Mouse (Mus musculus) stomach, embryonic 16.5 days (tissue): ENCODE results near the gene Lipo3. TPM values are rescaled to one million over a fixed set of nuclear protein-coding genes. Genes with fewer than 3 reads are reported as not detected.

ENCODE experiments used
- microRNA-seq: library from miRNA; unstranded; fragments of <30 nt; microRNA quantifications from one replicate; pipeline ENCODE4, GENCODE M21; 2016
- polyA plus RNA-seq: library from polyadenylated mRNA; unstranded; fragments of >200 nt; fragmentation: Nextera tagmentation; extraction: Ambion mirVana; gene quantifications from 2 replicates; pipeline ENCODE4 v1.2.1, GENCODE M21; 2015

Gene Lipo3
- polyA plus RNA-seq, 1 experiment from 2014 or later = 19.8 TPM

Small RNA genes lying within 50 kb of the gene (microRNA-seq; reads per million reads assigned to microRNA genes)
- not detected for gene Gm27440

Other genes starting within 250 kb of the Lipo3 start
- gene Lipo4, start 244.2 kb downstream of the Lipo3 start, polyA plus RNA-seq = not detected in 2 replicates
- gene Gm8978, start 136.7 kb downstream of the Lipo3 start, polyA plus RNA-seq = not detected in 2 replicates
- 0.31 and 0.32 TPM in 2 replicates for gene Lipo2, start 10.6 kb downstream of the Lipo3 start, polyA plus RNA-seq
- not detected in 2 replicates for gene Lipo1, start 25.5 kb upstream of the Lipo3 start, polyA plus RNA-seq
- gene Lipf, start 199.2 kb upstream of the Lipo3 start, polyA plus RNA-seq = 0.16 TPM in 1 of 2 replicates, not detected in the other
- 1.7 and 5.2 TPM in 2 replicates for gene Lipk, start 246.3 kb upstream of the Lipo3 start, polyA plus RNA-seq